Mouse (Mus musculus): ENCODE measurements around the gene Gdap1l1.
"Not testable (repeated sequence)": the region's sequence is repeated elsewhere in the genome, so short reads cannot be mapped to it uniquely, and the experiment has no call there.

Gdap1l1 gene

DNA sequence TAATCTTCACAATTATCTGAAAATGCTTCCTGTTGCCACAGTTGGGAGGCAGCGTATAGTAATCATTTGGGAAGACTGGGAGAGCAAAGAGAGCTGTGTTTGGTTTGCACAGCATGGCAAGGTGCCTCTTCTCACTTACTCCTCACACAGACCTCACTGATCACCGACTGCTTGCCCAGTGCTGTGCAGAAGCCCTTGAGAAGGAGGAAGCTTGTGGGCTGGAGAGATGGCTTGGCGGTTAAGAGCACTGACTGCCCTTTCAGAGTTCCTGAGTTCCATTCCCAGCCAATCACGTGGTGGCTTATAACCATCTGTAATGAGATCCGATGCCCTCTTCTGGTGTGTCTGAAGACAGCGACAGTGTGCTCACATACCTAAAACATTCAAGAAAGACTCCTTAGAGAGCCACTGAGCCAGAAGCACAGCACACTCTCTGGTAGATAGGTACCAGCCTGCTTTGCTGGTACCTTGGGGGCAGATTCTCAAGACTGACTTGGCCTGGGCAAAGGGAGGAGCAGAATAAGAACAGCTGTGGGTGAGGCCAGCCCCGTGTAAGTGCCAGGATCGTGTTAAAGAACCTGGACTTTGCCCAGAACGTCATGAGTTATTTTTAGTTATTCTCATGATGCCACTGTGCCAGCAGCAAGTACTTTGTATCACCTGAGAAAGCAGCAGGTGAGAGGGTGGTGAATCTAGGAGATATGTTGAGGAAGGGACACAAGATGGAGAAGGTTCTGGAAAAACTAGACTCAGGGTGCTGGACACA lies 15.2 kb upstream of the Gdap1l1 start:
- intact Hi-C loops (cut with DNase I) = loop anchor here (5.0 kb wide), 1 partner anchor 44 kb away; no protein-coding TSS in a partner anchor

DNA sequence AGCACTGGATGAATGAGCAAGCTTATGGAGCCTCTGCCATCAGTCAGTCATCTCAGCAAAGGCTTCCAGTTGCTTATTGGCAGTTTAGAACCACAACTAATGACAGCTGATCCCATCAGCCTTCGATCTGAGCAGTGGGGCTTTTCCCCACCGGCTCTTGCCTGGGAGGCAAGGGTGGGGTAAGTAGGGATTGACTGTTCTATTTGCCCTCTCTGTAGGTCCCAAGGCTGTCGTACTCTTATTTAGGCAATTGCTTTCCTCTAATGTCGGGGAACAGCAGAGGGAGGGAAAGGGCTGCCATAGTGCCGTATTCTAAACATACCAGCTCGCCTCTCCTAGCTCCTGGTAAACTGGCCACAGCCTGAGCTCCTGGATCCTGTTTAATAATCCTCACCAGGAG lies 13.7 kb upstream of the Gdap1l1 start, which contains the start of gene Oser1:
Gene Oser1, minus strand, starts transcription at position 101 of the 400 bp plus-strand sequence.
- intact Hi-C loops (cut with DNase I) = loop anchor here (5.0 kb wide), 1 partner anchor 43 kb away; no protein-coding TSS in a partner anchor

DNA sequence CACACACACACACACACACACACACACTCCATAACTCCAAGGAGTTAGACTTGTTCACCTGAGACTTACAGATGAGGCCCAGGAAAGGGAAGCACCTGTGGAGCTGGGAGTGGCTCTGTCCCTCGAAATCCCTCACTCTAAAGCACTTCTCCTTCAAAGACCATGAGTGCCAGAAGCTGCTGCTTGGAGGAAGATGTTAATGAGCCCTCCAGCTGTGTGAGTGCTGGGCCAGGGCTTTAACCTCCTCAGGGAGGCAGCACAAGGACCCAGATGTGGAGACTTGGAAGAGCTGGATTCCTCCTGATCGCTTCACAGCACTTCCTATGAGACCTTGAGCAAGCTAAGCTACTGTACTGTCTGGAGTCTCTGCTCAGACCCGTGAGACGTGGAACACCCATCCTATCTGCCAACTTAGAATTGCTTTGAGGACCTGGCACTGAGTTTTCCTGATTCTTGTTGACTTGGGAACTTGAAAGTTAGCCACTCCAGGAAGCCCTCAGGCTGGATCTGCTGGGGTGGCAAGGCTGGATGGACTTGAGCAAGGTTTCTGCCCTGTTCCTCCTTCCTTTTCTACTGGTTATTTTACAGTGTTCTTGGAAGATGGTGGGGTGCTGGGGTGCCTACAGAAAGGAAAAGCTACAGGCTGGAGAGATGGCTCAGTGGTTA lies 9.8 kb upstream of the Gdap1l1 start:
- intact Hi-C loops (cut with DNase I) = no loop called here

DNA sequence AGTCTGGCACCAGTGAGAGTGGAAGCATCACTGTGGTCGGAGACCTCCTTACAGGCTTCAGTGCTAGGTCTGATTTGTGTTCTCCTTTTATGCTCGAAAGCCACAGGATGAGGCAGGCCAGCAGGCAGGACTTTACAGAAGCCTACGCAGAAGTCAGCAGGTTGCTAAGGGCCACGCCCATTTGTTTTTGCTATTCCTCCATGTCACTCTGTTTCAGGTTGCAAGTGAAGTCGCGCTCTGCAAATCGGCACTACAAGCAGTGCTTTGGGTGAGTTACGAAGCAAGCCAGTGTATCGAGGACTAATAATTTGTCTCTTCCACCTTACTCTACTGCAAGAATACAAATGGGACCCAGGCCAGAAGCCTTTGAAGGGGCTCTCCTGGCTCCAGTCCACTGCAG lies 7.0 kb upstream of the Gdap1l1 start:
- intact Hi-C loops (cut with DNase I) = no loop called here

DNA sequence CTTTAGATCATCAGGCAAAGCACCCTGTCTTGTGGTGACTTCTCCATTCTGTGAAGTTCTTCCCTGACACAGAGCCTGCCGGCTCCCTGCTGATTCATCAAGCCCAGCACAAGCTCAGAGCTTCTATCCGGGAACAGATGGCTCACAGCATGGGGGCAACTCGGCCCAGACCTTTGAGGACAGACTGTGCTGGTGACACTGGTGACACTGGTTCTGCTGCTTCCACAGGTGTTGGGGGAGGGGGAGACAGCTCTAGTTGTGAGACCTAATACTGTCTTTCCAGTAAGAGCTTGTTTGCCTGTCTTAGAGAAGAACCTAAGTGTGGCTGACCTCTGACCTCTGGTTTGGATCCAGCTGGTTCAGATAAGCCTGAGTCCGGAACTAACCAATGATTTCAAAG lies 4.3 kb upstream of the Gdap1l1 start:
- intact Hi-C loops (cut with DNase I) = no loop called here

DNA sequence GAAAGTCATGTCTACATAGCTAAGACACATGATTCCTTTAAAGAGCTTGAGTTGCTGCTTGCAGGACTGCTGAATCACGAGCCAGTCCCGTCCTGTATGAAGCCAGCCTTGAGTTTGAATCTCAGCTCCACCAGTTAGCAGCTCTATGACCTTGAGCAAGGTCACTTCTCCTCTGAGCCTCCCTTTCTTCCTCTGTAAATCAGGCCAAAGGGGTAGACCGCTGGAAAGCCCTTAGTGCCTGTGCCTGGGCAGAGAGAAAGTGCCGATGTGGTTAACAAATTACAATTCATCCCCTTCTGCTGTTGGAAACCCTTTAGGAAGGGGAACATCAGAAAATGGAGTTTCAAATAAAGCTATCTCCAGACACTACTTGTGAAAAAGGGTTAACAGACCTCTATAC lies 476 bp upstream of the Gdap1l1 start:
- intact Hi-C loops (cut with DNase I) = no loop called here

DNA sequence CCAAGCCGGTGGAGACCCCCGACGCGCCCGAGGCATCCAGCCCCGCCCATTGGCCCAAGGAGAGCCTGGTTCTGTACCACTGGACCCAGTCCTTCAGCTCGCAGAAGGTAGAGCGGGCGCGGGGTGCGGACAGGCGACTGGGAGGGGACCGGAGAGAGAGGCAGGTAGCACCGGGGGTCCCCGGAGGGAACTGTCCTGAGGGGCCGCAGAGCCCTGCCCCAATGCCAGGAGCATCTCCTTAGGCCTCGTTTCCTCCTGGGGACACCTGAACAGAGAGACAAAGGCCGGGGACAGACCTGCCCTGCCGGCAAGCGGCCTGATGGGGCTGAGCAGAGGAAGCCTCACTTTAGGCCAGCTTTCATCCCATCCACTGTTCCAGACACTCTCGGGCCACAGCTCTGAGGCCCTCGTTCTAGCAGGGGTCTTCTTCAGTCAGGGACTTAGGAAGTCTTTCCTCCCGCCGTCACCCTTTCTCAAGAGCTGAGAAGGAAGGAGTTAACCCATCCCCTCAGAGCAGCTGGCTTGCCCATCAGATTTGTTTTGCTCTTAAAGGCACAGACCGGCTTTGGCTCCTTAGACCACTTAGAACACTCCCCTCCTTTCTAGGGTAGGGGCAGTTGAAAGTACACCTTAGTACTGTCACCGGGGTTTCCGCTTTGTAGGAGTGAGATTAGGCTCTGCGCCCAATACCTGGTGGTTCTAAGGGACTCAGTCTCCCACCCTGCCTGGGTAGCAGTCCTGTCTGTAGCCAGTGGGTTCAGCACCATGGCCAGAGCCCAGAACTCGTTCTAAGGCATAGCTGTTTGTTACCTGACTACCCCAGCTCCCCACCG lies 559 bp downstream of the Gdap1l1 start:
- intact Hi-C loops (cut with DNase I) = no loop called here

DNA sequence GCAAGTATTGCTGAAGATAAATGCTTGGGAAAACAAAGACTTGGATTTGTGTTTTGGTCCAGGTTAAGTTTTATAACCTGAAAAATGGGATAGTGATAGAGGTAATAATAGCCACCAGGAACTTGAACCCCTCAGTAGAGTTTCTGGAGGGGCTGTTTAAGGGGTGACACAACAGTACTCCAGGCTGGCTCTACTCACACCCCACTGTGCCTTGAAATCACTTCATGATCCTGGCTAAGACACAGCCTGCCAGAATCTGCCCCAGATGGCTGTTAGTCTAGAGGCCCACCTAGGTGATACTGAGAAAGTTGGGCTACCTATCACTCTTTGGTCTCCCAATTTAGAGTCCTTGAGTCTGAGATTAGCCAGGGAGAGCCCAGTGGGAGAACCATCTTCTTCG lies 1.2 kb downstream of the Gdap1l1 start:
- intact Hi-C loops (cut with DNase I) = no loop called here

DNA sequence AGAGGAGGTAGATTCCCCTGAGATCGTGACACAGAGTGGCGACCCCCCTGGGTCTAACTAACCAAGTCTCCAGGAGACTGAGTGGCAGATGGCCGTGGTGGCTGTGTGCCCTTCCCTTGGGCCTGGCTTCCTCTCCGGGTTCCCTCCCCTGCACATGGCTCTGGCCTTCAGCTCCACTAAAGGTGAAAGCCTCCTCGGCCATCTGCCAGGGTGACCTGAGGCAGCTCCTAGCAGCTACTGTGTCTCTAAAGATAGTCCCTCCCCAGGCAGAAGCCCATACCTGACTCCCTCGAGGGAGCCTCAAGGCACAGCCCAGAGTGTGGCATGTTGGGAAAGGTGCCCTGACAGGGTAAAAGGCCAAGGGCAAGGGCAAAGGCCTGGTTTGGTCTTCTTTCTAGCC lies 5.3 kb downstream of the Gdap1l1 start:
- intact Hi-C loops (cut with DNase I) = no loop called here

DNA sequence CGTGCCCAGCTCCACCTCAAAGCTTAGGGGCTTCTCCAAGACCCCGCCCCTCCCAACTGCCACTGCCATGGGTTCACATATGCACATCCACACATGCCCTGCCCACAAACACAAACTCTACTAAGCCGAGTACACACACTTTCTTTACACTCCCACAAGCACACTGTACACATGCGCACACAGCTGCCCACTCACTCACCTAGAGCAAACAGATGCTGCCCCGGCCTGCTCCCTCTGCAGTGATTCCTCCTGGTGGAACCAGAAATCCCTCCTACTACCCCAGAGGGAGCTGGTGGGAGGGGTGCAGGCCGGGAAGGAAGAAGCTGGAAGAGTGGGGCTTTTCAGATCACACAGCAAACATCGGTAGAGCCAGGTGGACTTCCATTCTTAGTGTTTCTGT lies 5.7 kb downstream of the Gdap1l1 start:
- intact Hi-C loops (cut with DNase I) = no loop called here

DNA sequence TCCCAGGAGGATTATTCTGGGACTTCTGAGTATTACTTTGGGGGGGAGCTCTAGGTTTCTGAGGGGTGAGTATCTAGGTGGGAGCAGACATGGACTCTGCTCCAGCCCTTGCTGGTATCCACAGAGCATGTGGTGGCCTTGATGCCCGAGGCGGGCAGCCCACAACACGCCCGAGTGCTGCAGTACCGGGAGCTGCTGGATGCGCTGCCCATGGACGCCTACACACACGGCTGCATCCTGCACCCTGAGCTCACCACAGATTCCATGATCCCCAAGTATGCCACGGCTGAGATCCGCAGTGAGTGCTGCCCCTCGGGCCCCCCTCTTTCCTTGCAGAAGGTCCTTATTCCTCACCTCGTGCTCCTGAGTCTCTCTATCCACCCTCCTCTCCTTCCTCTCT lies 9.1 kb downstream of the Gdap1l1 start:
- intact Hi-C loops (cut with DNase I) = no loop called here

DNA sequence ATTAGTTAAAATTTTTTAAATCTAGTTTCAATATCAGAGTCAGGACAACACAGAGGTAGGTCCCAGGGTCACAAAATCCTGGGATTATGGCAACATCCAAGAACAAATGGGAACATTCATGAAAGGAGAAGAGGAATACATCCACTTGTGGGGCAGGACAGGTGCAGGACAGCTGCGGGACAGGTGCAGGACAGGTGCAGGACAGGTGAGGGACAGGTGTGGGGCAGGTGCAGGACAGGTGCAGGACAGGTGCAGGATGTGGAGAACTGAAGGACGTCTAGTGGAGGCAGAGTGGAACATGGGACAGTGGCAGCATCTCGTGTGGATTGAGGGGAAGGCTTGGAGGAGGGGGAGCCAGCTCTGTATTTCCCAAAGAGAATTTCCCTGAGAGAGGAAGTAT lies 11.0 kb downstream of the Gdap1l1 start:
- intact Hi-C loops (cut with DNase I) = no loop called here

DNA sequence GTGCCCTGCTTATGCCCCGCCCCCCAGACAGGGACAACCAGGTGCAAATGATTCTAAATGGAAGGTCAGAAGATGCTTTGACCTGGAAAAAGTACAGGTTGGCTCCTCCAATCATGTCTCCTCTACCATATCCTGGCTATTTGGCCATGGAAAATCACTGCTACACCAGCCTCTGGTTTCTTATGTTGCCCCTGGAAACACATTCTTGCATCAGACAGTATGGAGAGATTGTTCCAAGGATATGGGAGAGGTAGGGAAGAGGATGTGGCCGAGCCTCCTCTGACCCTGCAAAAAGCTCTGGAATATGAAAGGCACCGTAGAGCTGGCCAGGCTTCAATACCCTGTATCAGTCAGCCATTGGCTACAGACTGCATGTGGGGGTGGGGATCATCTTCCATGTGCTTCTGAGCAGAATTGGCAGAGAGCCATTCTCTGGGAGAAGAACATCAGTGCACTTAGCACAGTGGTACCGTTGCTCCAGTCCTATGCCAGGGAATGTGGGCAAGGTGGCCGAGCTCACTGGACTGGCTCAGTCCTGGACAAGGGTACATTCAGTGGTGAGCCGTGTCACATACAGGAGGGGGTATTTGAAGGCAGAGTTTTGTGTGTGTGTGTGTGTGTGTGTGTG lies 12.5 kb downstream of the Gdap1l1 start:
- intact Hi-C loops (cut with DNase I) = loop anchor here (5.0 kb wide), 1 partner anchor 147 kb away; no protein-coding TSS in a partner anchor

DNA sequence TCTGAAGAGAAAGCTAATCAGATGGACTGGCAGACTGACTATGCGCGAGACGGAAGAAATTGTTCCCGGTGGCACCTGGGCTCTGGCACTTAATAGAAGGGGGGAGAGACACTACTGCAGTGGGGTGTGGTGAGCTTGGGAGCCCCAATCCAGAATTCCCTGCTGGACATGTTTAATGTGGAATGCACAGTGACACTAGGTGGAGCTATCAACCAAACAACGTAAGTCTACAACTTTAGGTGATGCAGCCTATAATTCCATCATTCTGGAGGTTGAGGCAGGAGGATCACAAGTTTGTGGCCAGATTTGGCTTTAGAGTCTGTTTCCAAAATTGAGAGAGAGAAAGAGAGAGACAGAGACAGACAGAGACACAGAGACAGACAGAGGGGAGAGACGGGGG lies 14.5 kb downstream of the Gdap1l1 start:
- intact Hi-C loops (cut with DNase I) = loop anchor here (5.0 kb wide), 1 partner anchor 145 kb away; no protein-coding TSS in a partner anchor

DNA sequence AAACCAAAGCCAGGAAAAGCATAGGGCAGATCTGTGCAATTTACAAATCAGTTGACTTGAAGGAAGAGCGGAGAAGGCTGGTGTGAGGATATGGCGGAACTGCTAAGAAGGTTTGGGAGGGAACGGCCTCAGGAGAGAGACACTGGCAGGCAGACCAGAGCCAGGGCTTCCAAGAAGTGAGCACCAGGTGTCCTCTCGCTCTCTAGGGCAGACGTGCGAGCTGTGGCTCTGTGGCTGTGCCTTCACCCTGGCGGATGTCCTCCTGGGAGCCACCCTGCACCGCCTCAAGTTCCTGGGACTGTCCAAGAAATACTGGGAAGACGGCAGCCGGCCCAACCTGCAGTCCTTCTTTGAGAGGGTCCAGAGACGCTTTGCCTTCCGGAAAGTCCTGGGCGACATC lies 15.1 kb downstream of the Gdap1l1 start:
- intact Hi-C loops (cut with DNase I) = loop anchor here (5.0 kb wide), 1 partner anchor 144 kb away; no protein-coding TSS in a partner anchor

DNA sequence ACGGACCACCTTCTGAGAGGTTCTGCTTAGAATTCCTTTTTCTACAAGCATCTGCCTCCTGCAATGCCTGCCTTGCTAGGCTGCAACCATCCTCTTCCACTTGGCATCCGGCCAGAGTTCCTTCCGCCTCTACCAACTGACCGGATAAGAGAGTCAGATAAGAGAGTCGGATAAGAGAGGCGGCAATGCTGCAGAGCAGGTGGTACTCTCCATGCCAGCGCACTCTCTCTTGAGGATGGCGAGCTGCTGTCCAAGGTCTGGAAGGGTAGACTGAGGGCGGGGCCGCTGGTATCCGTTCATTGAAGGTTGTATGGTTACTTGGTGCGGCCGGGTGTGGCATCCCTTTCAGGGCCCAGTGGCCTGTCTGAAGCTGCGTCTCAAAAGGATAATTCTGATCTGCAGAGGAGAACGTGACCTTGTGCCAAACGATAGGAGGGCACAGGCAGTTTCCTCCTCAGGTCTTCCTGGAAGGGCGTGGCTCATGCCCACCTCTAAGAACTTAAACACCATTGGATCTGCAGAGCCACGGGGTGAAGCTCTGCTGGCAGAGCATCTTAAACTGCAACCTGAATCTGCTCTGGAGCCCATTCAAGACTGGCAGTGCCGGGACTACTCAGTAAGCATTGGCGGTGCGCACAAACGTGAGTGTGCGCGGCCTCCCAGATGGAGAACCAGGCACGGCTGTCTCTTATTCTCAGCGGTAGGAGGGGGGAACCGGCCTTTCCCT lies 20.4 kb downstream of the Gdap1l1 start:
- intact Hi-C loops (cut with DNase I) = no loop called here

DNA sequence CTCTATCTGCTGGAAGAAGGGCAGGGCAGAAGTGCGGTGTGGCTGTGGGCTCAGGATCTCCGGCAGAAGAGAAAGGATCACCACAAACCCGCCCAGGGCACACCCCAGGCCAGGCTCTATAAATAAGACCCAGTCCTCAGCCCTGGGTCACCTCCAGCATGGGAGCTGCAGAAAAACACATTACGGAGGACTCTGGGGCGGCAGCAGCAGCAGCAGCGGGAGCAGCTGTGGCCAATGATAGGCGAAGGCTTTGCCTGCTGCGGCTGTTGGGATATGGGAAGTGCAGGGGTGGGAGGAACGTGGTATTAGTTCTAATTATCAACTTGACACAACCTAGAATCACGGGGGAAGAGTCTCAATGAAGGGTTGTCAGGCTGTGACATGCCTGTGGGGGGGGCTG lies 21.1 kb downstream of the Gdap1l1 start:
- intact Hi-C loops (cut with DNase I) = no loop called here

DNA sequence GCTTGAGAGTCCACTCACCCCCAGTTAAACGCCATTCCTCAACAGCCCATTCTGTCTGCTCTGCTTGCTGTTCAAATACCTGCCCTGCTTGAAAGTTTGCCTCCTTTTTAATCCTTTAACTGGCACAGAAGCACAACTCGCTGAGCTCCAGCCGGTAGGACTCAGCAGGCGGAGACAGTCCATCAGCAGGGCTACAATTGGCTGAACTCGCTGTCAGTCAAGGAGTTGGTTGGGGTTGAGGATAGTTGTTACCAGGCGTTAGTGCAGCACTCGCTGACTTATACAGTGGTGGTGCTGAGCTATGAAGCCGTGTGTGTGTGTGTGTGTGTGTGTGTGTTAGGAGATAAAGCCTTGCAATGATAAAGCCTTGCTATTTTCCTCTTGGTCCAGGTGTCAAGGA lies 22.3 kb downstream of the Gdap1l1 start:
- intact Hi-C loops (cut with DNase I) = no loop called here

DNA sequence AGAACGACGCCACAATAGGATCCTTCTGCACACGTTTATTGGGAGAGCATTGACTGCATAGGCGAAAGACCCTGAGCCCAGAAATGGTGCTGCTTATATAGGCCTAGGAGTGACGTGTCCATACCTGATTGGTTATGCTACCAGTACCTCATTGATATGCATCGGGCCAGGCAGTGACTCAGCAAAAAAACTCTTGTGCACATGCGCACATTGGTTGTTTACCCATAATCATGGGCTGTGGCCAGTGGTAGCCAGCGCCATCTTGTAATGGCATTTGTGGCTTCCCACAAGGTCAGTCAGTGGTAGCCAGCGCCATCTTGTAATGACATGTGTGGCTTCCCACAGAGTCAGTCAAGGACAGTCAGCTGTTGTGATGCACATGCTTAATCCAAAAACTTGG lies 23.0 kb downstream of the Gdap1l1 start:
- intact Hi-C loops (cut with DNase I) = not testable (repeated sequence)

DNA sequence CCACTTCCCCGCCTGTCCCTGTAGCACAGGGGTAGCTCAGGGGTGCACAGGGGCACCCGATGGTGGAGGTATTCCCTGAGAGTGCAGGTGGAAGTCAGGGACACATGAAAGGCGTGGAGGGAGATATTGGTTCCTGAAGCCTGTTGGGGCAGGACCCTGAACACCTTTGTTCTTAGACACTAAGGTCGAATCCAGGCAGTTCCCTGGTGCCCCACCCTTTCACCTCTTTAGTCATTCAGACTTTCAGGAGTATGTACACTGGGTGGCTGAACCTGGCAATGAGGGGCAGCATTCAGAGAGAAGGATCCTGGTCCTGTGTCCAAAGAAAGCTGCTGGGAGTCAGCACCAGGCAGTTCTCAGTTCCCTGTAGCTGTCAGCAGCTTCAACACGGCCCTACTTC lies 24.1 kb downstream of the Gdap1l1 start:
- intact Hi-C loops (cut with DNase I) = no loop called here

DNA sequence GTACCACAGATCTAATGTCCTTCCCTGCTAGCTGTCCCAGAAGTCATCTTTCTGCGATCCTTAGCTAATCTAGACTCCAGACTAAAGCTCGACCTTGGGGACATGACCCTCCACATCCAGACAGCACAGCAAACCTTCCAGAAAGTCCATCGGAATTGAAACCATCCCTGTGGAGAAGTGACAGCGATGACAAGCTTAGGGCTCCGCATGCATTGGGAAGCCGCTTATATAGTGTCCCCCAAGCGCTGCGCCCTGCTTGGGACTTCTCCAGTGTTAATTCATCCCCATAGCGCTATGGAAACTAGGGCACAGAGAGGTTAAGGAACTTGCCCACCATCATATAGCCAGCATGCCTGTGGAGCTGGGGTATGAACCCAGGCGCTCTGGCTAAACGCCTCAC lies 24.5 kb downstream of the Gdap1l1 start:
- intact Hi-C loops (cut with DNase I) = no loop called here

All from adrenal gland (tissue).